ENCODE assay signal across 14 mouse cellular contexts in genomic region chr6:113686551-113687125, GRCm38 (mm10). TPM values are rescaled to one million over a fixed set of nuclear protein-coding genes. Genes with fewer than 3 reads are reported as not detected.
DNase-seq lines count a peak whose midpoint lies in the region; ATAC-seq lines count a peak whose summit lies in the region.
"Had no signal": no experiment of that assay in that cellular context is flagged by ENCODE, and none has a peak within 500 bp of the region (broad histone marks: within the 10 kb centered on the region; RNA-seq: fewer than 3 reads in every experiment).

No protein-coding gene starts in this region.

- no peak overlapping the region for H3K4me2 ChIP-seq in liver, embryonic 13.5 days
- no peak overlapping the region for H3K4me2 ChIP-seq in liver, embryonic 12.5 days
- H3K4me2 ChIP-seq in limb, embryonic 15.5 days, result 0 out of 2 replicates have a peak overlapping the region, but pooled peaks have one; percentile 3
- no peak overlapping the region for H3K4me2 ChIP-seq in stomach, embryonic 16.5 days (ENCODE audit: low read depth, low read length)
- H3K4me2 ChIP-seq: liver, embryonic 15.5 days had no signal

- peak overlapping the region; percentile 16 for H3K27ac ChIP-seq in liver, embryonic 13.5 days
- no peak overlapping the region for H3K27ac ChIP-seq in liver, embryonic 12.5 days
- no peak overlapping the region for H3K27ac ChIP-seq in limb, embryonic 15.5 days
- H3K27ac ChIP-seq in stomach, embryonic 16.5 days (ENCODE audit: low read length), result peak overlapping the region; percentile 52
- no peak overlapping the region for H3K27ac ChIP-seq in forebrain, embryonic 10.5 days
- H3K27ac ChIP-seq: liver, embryonic 15.5 days had no signal

- no peak for ATAC-seq in liver, embryonic 13.5 days (ENCODE audit: low read depth)
- ATAC-seq in liver, embryonic 12.5 days, result no peak
- no peak for ATAC-seq in limb, embryonic 15.5 days (ENCODE audit: insufficient number of reproducible peaks, low FRiP score, low TSS enrichment, low read depth)
- no peak for ATAC-seq in stomach, embryonic 16.5 days (ENCODE audit: insufficient read depth, low FRiP score)
- ATAC-seq: CD4-positive, CD25-positive, alpha-beta regulatory T cell, adult 4 months; forebrain, embryonic 14.5 days had no signal

- no peaks in the 10 kb centered on the region for H3K27me3 ChIP-seq in liver, embryonic 13.5 days
- no peaks in the 10 kb centered on the region for H3K27me3 ChIP-seq in liver, embryonic 12.5 days (replicated peaks)
- H3K27me3 ChIP-seq in limb, embryonic 15.5 days, result no peaks in the 10 kb centered on the region
- no peaks in the 10 kb centered on the region for H3K27me3 ChIP-seq in stomach, embryonic 16.5 days (ENCODE audit: control insufficient read depth, insufficient read depth, low read length)
- no peaks in the 10 kb centered on the region for H3K27me3 ChIP-seq in forebrain, embryonic 10.5 days (ENCODE audit: poor library complexity, severe bottlenecking)
- H3K27me3 ChIP-seq: liver, embryonic 15.5 days had no signal

- H3K9ac ChIP-seq in liver, embryonic 13.5 days, result no peak overlapping the region
- H3K9ac ChIP-seq in liver, embryonic 12.5 days, result no peak overlapping the region
- H3K9ac ChIP-seq in limb, embryonic 15.5 days, result no peak overlapping the region
- peak overlapping the region; percentile 35; the same call in 1 of the 2 replicates for H3K9ac ChIP-seq in stomach, embryonic 16.5 days (ENCODE audit: low read length)
- H3K9ac ChIP-seq: liver, embryonic 15.5 days had no signal

- 0 out of 2 replicates have a peak, but pooled peaks cover 4% of the 10 kb centered on the region for H3K36me3 ChIP-seq in liver, embryonic 13.5 days
- H3K36me3 ChIP-seq in liver, embryonic 12.5 days, result peaks cover 13% of the 10 kb centered on the region; the same call in 1 of the 2 replicates
- no peaks in the 10 kb centered on the region; the same call in 1 of the 2 replicates for H3K36me3 ChIP-seq in limb, embryonic 15.5 days
- no peaks in the 10 kb centered on the region for H3K36me3 ChIP-seq in stomach, embryonic 16.5 days (ENCODE audit: control insufficient read depth, insufficient read depth, low read length)
- H3K36me3 ChIP-seq in forebrain, embryonic 10.5 days (replicated peaks), result no peaks in the 10 kb centered on the region

- intact Hi-C loops in gastrocnemius, postnatal 14 days (cut with DNase I; ENCODE audit: low total_unique reads), result no loop called here

- H3K4me3 ChIP-seq in liver, embryonic 13.5 days (replicated peaks), result no peak overlapping the region
- H3K4me3 ChIP-seq in liver, embryonic 12.5 days, result no peak overlapping the region
- no peak overlapping the region for H3K4me3 ChIP-seq in limb, embryonic 15.5 days
- H3K4me3 ChIP-seq in stomach, embryonic 16.5 days (replicated peaks; ENCODE audit: low read length), result no peak overlapping the region
- no peak overlapping the region for H3K4me3 ChIP-seq in forebrain, embryonic 10.5 days
- H3K4me3 ChIP-seq: liver, embryonic 15.5 days had no signal

- no peaks in the 10 kb centered on the region for H3K9me3 ChIP-seq in liver, embryonic 13.5 days (replicated peaks)
- H3K9me3 ChIP-seq in liver, embryonic 12.5 days (replicated peaks), result no peaks in the 10 kb centered on the region
- H3K9me3 ChIP-seq in limb, embryonic 15.5 days, result no peaks in the 10 kb centered on the region
- H3K9me3 ChIP-seq in stomach, embryonic 16.5 days (replicated peaks; ENCODE audit: control insufficient read depth, low read length), result no peaks in the 10 kb centered on the region
- H3K9me3 ChIP-seq in forebrain, embryonic 10.5 days, result no peaks in the 10 kb centered on the region
- H3K9me3 ChIP-seq: liver, embryonic 15.5 days had no signal

- no peak for DNase-seq in liver, embryonic 13.5 days
- DNase-seq in cerebellum, adult 9-11 months, result peak; percentile 50
- no peak for DNase-seq in forebrain, embryonic 10.5 days (ENCODE audit: extremely low spot score, low spot score)
- no peak for DNase-seq in gastrocnemius, postnatal 14 days
- DNase-seq: layer of hippocampus, postnatal 36 days had no signal

- H3K4me1 ChIP-seq in liver, embryonic 13.5 days (replicated peaks), result peaks cover 53% of the 10 kb centered on the region
- peaks cover 53% of the 10 kb centered on the region for H3K4me1 ChIP-seq in liver, embryonic 12.5 days
- peaks cover 13% of the 10 kb centered on the region for H3K4me1 ChIP-seq in limb, embryonic 15.5 days
- H3K4me1 ChIP-seq in stomach, embryonic 16.5 days (ENCODE audit: control insufficient read depth, insufficient read depth, low read length), result peaks cover 17% of the 10 kb centered on the region
- H3K4me1 ChIP-seq in forebrain, embryonic 10.5 days, result peaks cover 24% of the 10 kb centered on the region

- 77% methylated on average over 8 of the region's 8 CpGs for WGBS in liver, embryonic 13.5 days (ENCODE audit: insufficient replicate concordance)
- WGBS in liver, embryonic 12.5 days (ENCODE audit: insufficient replicate concordance), result 64% methylated on average over 8 of the region's 8 CpGs
- WGBS in limb, embryonic 15.5 days, result 43% methylated on average over 8 of the region's 8 CpGs
- 50% methylated on average over 8 of the region's 8 CpGs for WGBS in stomach, embryonic 16.5 days
- WGBS in forebrain, embryonic 10.5 days, result 43% methylated on average over 8 of the region's 8 CpGs

RNA-seq across cellular contexts. Expression of gene Tatdn2, which starts 10.2 kb away (rescaled TPM):
- 0.94 and 1.0 TPM in 2 replicates for polyA plus RNA-seq in liver, embryonic 13.5 days (2015; fragmentation: Nextera tagmentation; extraction: Ambion mirVana)
- 1.3 TPM in 2 replicates for polyA plus RNA-seq in liver, embryonic 12.5 days (2016; fragmentation: Nextera tagmentation; extraction: Ambion mirVana)
- 0.61 and 0.63 TPM in 2 replicates for polyA plus RNA-seq in limb, embryonic 15.5 days (2015; fragmentation: Nextera tagmentation; extraction: Ambion mirVana)
- 0.58 and 0.72 TPM in 2 replicates for polyA plus RNA-seq in stomach, embryonic 16.5 days (2015; fragmentation: Nextera tagmentation; extraction: Ambion mirVana)
- polyA plus RNA-seq in forebrain, embryonic 10.5 days (2016; fragmentation: Nextera tagmentation; extraction: Ambion mirVana), result 0.62 and 0.76 TPM in 2 replicates
- 10 to 100 TPM; 25.7 to 29.1 TPM for total RNA-seq in gastrocnemius, postnatal 14 days (2021)

RNA-seq across cellular contexts. Expression of gene Ghrl, which starts 33.0 kb away (rescaled TPM):
- polyA plus RNA-seq in liver, embryonic 13.5 days (2015; fragmentation: Nextera tagmentation; extraction: Ambion mirVana), result not detected in 2 replicates
- polyA plus RNA-seq in liver, embryonic 12.5 days (2016; fragmentation: Nextera tagmentation; extraction: Ambion mirVana), result not detected in 2 replicates
- 0.30 and 0.42 TPM in 2 replicates for polyA plus RNA-seq in limb, embryonic 15.5 days (2015; fragmentation: Nextera tagmentation; extraction: Ambion mirVana)
- 40.7 and 53.2 TPM in 2 replicates for polyA plus RNA-seq in stomach, embryonic 16.5 days (2015; fragmentation: Nextera tagmentation; extraction: Ambion mirVana)
- not detected in 2 replicates for polyA plus RNA-seq in forebrain, embryonic 10.5 days (2016; fragmentation: Nextera tagmentation; extraction: Ambion mirVana)
- under 1 TPM in 1 of 2 experiments, not detected in 1; 0.37 TPM for total RNA-seq in gastrocnemius, postnatal 14 days (2021)
- total RNA-seq: hematopoietic stem cell, adult 5-6 weeks; layer of hippocampus, postnatal 36 days; midbrain, postnatal 0 days; neutrophil, adult 5-6 weeks had no signal
- polyA plus RNA-seq: CD4-positive, CD25-positive, alpha-beta regulatory T cell, adult 4 months; liver, embryonic 15.5 days; midbrain, postnatal 0 days had no signal

RNA-seq across cellular contexts. Expression of gene Irak2, which starts 48.4 kb away (rescaled TPM):
- polyA plus RNA-seq in liver, embryonic 13.5 days (2015; fragmentation: Nextera tagmentation; extraction: Ambion mirVana), result 12.1 and 14.9 TPM in 2 replicates
- polyA plus RNA-seq in liver, embryonic 12.5 days (2016; fragmentation: Nextera tagmentation; extraction: Ambion mirVana), result 17.2 and 17.9 TPM in 2 replicates
- 4.1 and 4.6 TPM in 2 replicates for polyA plus RNA-seq in limb, embryonic 15.5 days (2015; fragmentation: Nextera tagmentation; extraction: Ambion mirVana)
- polyA plus RNA-seq in stomach, embryonic 16.5 days (2015; fragmentation: Nextera tagmentation; extraction: Ambion mirVana), result 9.3 and 12.0 TPM in 2 replicates
- polyA plus RNA-seq in forebrain, embryonic 10.5 days (2016; fragmentation: Nextera tagmentation; extraction: Ambion mirVana), result 3.8 and 3.9 TPM in 2 replicates
- 1 to 10 TPM; 4.7 to 4.8 TPM for total RNA-seq in gastrocnemius, postnatal 14 days (2021)

RNA-seq across cellular contexts. Expression of gene Sec13, which starts 53.9 kb away (rescaled TPM):
- 147 and 150 TPM in 2 replicates for polyA plus RNA-seq in liver, embryonic 13.5 days (2015; fragmentation: Nextera tagmentation; extraction: Ambion mirVana)
- polyA plus RNA-seq in liver, embryonic 12.5 days (2016; fragmentation: Nextera tagmentation; extraction: Ambion mirVana), result 155 and 159 TPM in 2 replicates
- 308 and 336 TPM in 2 replicates for polyA plus RNA-seq in limb, embryonic 15.5 days (2015; fragmentation: Nextera tagmentation; extraction: Ambion mirVana)
- 244 TPM in 2 replicates for polyA plus RNA-seq in stomach, embryonic 16.5 days (2015; fragmentation: Nextera tagmentation; extraction: Ambion mirVana)
- 282 and 289 TPM in 2 replicates for polyA plus RNA-seq in forebrain, embryonic 10.5 days (2016; fragmentation: Nextera tagmentation; extraction: Ambion mirVana)
- 10 to 100 TPM; 68.9 to 78.7 TPM for total RNA-seq in gastrocnemius, postnatal 14 days (2021)

Comparison
In these comparisons a context has a peak if more than half of its experiments do, and no peak if none do; other contexts are left out.
1. H3K27ac ChIP-seq: peak in liver, embryonic 13.5 days (single experiment) and stomach, embryonic 16.5 days (single experiment); none in liver, embryonic 12.5 days (single experiment), limb, embryonic 15.5 days (single experiment) and forebrain, embryonic 10.5 days (single experiment).
2. RNA of gene Ghrl, which starts 33.0 kb away (polyA plus RNA-seq): 40.7 to 53.2 TPM in stomach, embryonic 16.5 days; 0.30 to 0.42 TPM in limb, embryonic 15.5 days, not detected in liver, embryonic 13.5 days, not detected in forebrain, embryonic 10.5 days and not detected in liver, embryonic 12.5 days; every median in the first group is over 10 times any median in the second.